Mouse (Mus musculus) hindlimb bud, embryonic 11.5 days (tissue): ENCODE results near the gene Prr5.

Source experiments
- DNase-seq: peaks from one replicate; pipeline ENCODE4 v3.0.0-alpha.2; 2012; ENCODE audit warnings: low read depth, low spot score; ENCODE audit errors: extremely low spot score

Gene Prr5

GRCm38 (mm10) chr15:84656689-84657088 lies 12.7 kb upstream of the Prr5 start:
- DNase-seq, result no peak

GRCm38 (mm10) chr15:84657384-84658064 lies 11.9 kb upstream of the Prr5 start:
- no peak for DNase-seq

GRCm38 (mm10) chr15:84658655-84659054 lies 10.8 kb upstream of the Prr5 start:
- no peak for DNase-seq

GRCm38 (mm10) chr15:84659856-84660255 lies 9.6 kb upstream of the Prr5 start:
- no peak for DNase-seq

- no peak for DNase-seq
Measured at GRCm38 (mm10) chr15:84661274-84661673, 8.1 kb upstream of the Prr5 start.

- no peak for DNase-seq
Measured at GRCm38 (mm10) chr15:84662952-84663684, 6.3 kb upstream of the Prr5 start.

- DNase-seq, result no peak
Measured at GRCm38 (mm10) chr15:84663685-84664060, 5.7 kb upstream of the Prr5 start.

GRCm38 (mm10) chr15:84664542-84665460 lies 4.6 kb upstream of the Prr5 start:
- no peak for DNase-seq

- DNase-seq, result no peak
Measured at GRCm38 (mm10) chr15:84665662-84666061, 3.8 kb upstream of the Prr5 start.

GRCm38 (mm10) chr15:84666065-84666464 lies 3.4 kb upstream of the Prr5 start:
- no peak for DNase-seq

GRCm38 (mm10) chr15:84667601-84668000 lies 1.8 kb upstream of the Prr5 start:
- DNase-seq, result no peak

GRCm38 (mm10) chr15:84669771-84670656 lies 594 bp downstream of the Prr5 start:
- DNase-seq, result no peak

GRCm38 (mm10) chr15:84670657-84671055 lies 1.2 kb downstream of the Prr5 start:
- no peak for DNase-seq

- DNase-seq, result no peak
Measured at GRCm38 (mm10) chr15:84671401-84672307, 2.2 kb downstream of the Prr5 start.

- DNase-seq, result no peak
Measured at GRCm38 (mm10) chr15:84672308-84672615, 2.8 kb downstream of the Prr5 start.

- DNase-seq, result no peak
Measured at GRCm38 (mm10) chr15:84672616-84673015, 3.2 kb downstream of the Prr5 start.

- no peak for DNase-seq
Measured at GRCm38 (mm10) chr15:84674329-84675067, 5.1 kb downstream of the Prr5 start.

- no peak for DNase-seq
Measured at GRCm38 (mm10) chr15:84675317-84675716, 5.9 kb downstream of the Prr5 start.

GRCm38 (mm10) chr15:84677943-84678342 lies 8.5 kb downstream of the Prr5 start:
- DNase-seq, result no peak
